In genomic region chr4:134288397-134289256, GRCm38 (mm10) we compare ENCODE assay signal across 8 mouse cellular contexts. TPM values are rescaled to one million over a fixed set of nuclear protein-coding genes. Genes with fewer than 3 reads are reported as not detected.
DNase-seq lines count a peak whose midpoint lies in the region; ATAC-seq and TF ChIP-seq lines count a peak whose summit lies in the region.

No protein-coding gene starts in this region.

- peaks cover 30% of the 10 kb centered on the region for H3K4me1 ChIP-seq in embryonic facial prominence, embryonic 10.5 days
- peaks cover 23% of the 10 kb centered on the region for H3K4me1 ChIP-seq in intestine, embryonic 14.5 days (replicated peaks; ENCODE audit: control insufficient read depth, insufficient read depth, low read length)
- peaks cover 17% of the 10 kb centered on the region for H3K4me1 ChIP-seq in midbrain, embryonic 16.5 days (ENCODE audit: control insufficient read depth, insufficient read depth, low read length)

- no peaks in the 10 kb centered on the region for H3K9me3 ChIP-seq in embryonic facial prominence, embryonic 10.5 days
- no peaks in the 10 kb centered on the region for H3K9me3 ChIP-seq in intestine, embryonic 14.5 days (ENCODE audit: control insufficient read depth, low read length)
- H3K9me3 ChIP-seq in midbrain, embryonic 16.5 days (replicated peaks; ENCODE audit: control insufficient read depth, low read length, poor library complexity, severe bottlenecking): no peaks in the 10 kb centered on the region

- ATAC-seq in intestine, embryonic 14.5 days (replicated peaks; ENCODE audit: low FRiP score, low TSS enrichment, low read depth): no peak
- ATAC-seq in midbrain, embryonic 16.5 days: no peak

- WGBS in embryonic facial prominence, embryonic 10.5 days: 45% methylated on average over 11 of the region's 11 CpGs
- WGBS in intestine, embryonic 14.5 days: 12% methylated on average over 11 of the region's 11 CpGs
- 53% methylated on average over 11 of the region's 11 CpGs for WGBS in midbrain, embryonic 16.5 days

- peak overlapping the region; percentile 89 for H3K4me3 ChIP-seq in layer of hippocampus, adult 2 months
- H3K4me3 ChIP-seq in embryonic facial prominence, embryonic 10.5 days: peak overlapping the region; percentile 100
- peak overlapping the region; percentile 97 for H3K4me3 ChIP-seq in intestine, embryonic 14.5 days (ENCODE audit: low read depth, low read length)
- peak overlapping the region; percentile 81 for H3K4me3 ChIP-seq in midbrain, embryonic 16.5 days (ENCODE audit: low read depth, low read length)

- peak overlapping the region; percentile 97 for H3K9ac ChIP-seq in intestine, embryonic 14.5 days (ENCODE audit: low read length)
- H3K9ac ChIP-seq in midbrain, embryonic 16.5 days (ENCODE audit: low read depth, low read length): peak overlapping the region; percentile 100

- TF ChIP-seq CTCF in layer of hippocampus, adult 2 months (conservative IDR thresholded peaks at IDR 0.05): no peak

- H3K27me3 ChIP-seq in embryonic facial prominence, embryonic 10.5 days (replicated peaks; ENCODE audit: low read depth, poor library complexity, severe bottlenecking): peaks cover 11% of the 10 kb centered on the region
- H3K27me3 ChIP-seq in intestine, embryonic 14.5 days (replicated peaks; ENCODE audit: control insufficient read depth, insufficient read depth, low read length): 0 out of 2 replicates have a peak, but pooled peaks cover 9% of the 10 kb centered on the region
- H3K27me3 ChIP-seq in midbrain, embryonic 16.5 days (ENCODE audit: control insufficient read depth, insufficient read depth, low read depth, low read length): no peaks in the 10 kb centered on the region

- DNase-seq in layer of hippocampus, adult 2 months (ENCODE audit: low spot score in 2 of 2): no peak
- no peak for DNase-seq in layer of hippocampus, adult 9-10 months (ENCODE audit: low spot score)
- no peak for DNase-seq in embryonic facial prominence, embryonic 10.5 days (ENCODE audit: low spot score)
- DNase-seq in intestine, embryonic 14.5 days (ENCODE audit: low spot score): no peak
- DNase-seq in ovary, postnatal 36 days (ENCODE audit: low spot score): no peak
- no peak for DNase-seq in ovary, postnatal 10 days (ENCODE audit: low spot score)
- DNase-seq in right cerebral cortex, adult 2 months (ENCODE audit: low spot score in 2 of 2): no peak

- peaks cover 14% of the 10 kb centered on the region for H3K36me3 ChIP-seq in embryonic facial prominence, embryonic 10.5 days (replicated peaks)
- H3K36me3 ChIP-seq in intestine, embryonic 14.5 days (ENCODE audit: control insufficient read depth, insufficient read depth, low read length): peaks cover 11% of the 10 kb centered on the region
- H3K36me3 ChIP-seq in midbrain, embryonic 16.5 days (ENCODE audit: control insufficient read depth, insufficient read depth, low read length): no peaks in the 10 kb centered on the region; the same call in 1 of the 2 replicates

- H3K4me2 ChIP-seq in intestine, embryonic 14.5 days (ENCODE audit: low read length): peak overlapping the region; percentile 89
- peak overlapping the region; percentile 77 for H3K4me2 ChIP-seq in midbrain, embryonic 16.5 days (ENCODE audit: low read length)

- H3K27ac ChIP-seq in layer of hippocampus, adult 2 months: peak overlapping the region; percentile 98
- peak overlapping the region; percentile 98 for H3K27ac ChIP-seq in embryonic facial prominence, embryonic 10.5 days (replicated peaks)
- peak overlapping the region; percentile 99 for H3K27ac ChIP-seq in intestine, embryonic 14.5 days (ENCODE audit: low read depth)
- H3K27ac ChIP-seq in midbrain, embryonic 16.5 days (ENCODE audit: low read length): peak overlapping the region; percentile 100

RNA-seq across cellular contexts. Expression of gene Pdik1l, which starts 0.9 kb away (rescaled TPM):
- 10 to 100 TPM; 16.9 to 18.6 TPM for total RNA-seq in layer of hippocampus, adult 2 months (2021)
- polyA plus RNA-seq in embryonic facial prominence, embryonic 10.5 days (2016; fragmentation: Nextera tagmentation; extraction: Ambion mirVana): 19.2 and 24.3 TPM in 2 replicates
- 18.4 and 20.5 TPM in 2 replicates for polyA plus RNA-seq in intestine, embryonic 14.5 days (2014; fragmentation: Nextera tagmentation; extraction: Ambion mirVana)
- 44.9 and 46.5 TPM in 2 replicates for polyA plus RNA-seq in midbrain, embryonic 16.5 days (2015; fragmentation: Nextera tagmentation; extraction: Ambion mirVana)

RNA-seq across cellular contexts. Expression of gene Trim63, which starts 26.3 kb away (rescaled TPM):
- total RNA-seq in layer of hippocampus, adult 2 months (2021): not detected
- polyA plus RNA-seq in embryonic facial prominence, embryonic 10.5 days (2016; fragmentation: Nextera tagmentation; extraction: Ambion mirVana): 0.31 and 0.34 TPM in 2 replicates
- polyA plus RNA-seq in intestine, embryonic 14.5 days (2014; fragmentation: Nextera tagmentation; extraction: Ambion mirVana): 0.09 TPM in 1 of 2 replicates, not detected in the other
- 0.45 and 0.62 TPM in 2 replicates for polyA plus RNA-seq in midbrain, embryonic 16.5 days (2015; fragmentation: Nextera tagmentation; extraction: Ambion mirVana)

RNA-seq across cellular contexts. Expression of gene Grrp1, which starts 34.7 kb away (rescaled TPM):
- total RNA-seq in layer of hippocampus, adult 2 months (2021): 1 to 10 TPM; 2.7 to 4.0 TPM
- 7.4 and 7.9 TPM in 2 replicates for polyA plus RNA-seq in embryonic facial prominence, embryonic 10.5 days (2016; fragmentation: Nextera tagmentation; extraction: Ambion mirVana)
- 3.8 and 4.5 TPM in 2 replicates for polyA plus RNA-seq in intestine, embryonic 14.5 days (2014; fragmentation: Nextera tagmentation; extraction: Ambion mirVana)
- polyA plus RNA-seq in midbrain, embryonic 16.5 days (2015; fragmentation: Nextera tagmentation; extraction: Ambion mirVana): 12.9 and 16.2 TPM in 2 replicates

RNA-seq across cellular contexts. Expression of gene Gm30191, which starts 41.9 kb away (rescaled TPM):
- not detected for total RNA-seq in layer of hippocampus, adult 2 months (2021)
- not detected in 2 replicates for polyA plus RNA-seq in embryonic facial prominence, embryonic 10.5 days (2016; fragmentation: Nextera tagmentation; extraction: Ambion mirVana)
- polyA plus RNA-seq in intestine, embryonic 14.5 days (2014; fragmentation: Nextera tagmentation; extraction: Ambion mirVana): not detected in 2 replicates
- polyA plus RNA-seq in midbrain, embryonic 16.5 days (2015; fragmentation: Nextera tagmentation; extraction: Ambion mirVana): not detected in 2 replicates

RNA-seq across cellular contexts. Expression of gene Zfp593, which starts 43.2 kb away (rescaled TPM):
- 10 to 100 TPM in 1 of 2 experiments, 1 to 10 TPM in 1; 9.0 to 10.0 TPM for total RNA-seq in layer of hippocampus, adult 2 months (2021)
- 21.0 and 21.8 TPM in 2 replicates for polyA plus RNA-seq in embryonic facial prominence, embryonic 10.5 days (2016; fragmentation: Nextera tagmentation; extraction: Ambion mirVana)
- 17.5 and 20.7 TPM in 2 replicates for polyA plus RNA-seq in intestine, embryonic 14.5 days (2014; fragmentation: Nextera tagmentation; extraction: Ambion mirVana)
- polyA plus RNA-seq in midbrain, embryonic 16.5 days (2015; fragmentation: Nextera tagmentation; extraction: Ambion mirVana): 12.4 and 13.4 TPM in 2 replicates
